Mouse (Mus musculus) midbrain, embryonic 14.5 days (tissue): ENCODE results near the gene Ccl22. TPM values are rescaled to one million over a fixed set of nuclear protein-coding genes. Genes with fewer than 3 reads are reported as not detected.
A peak's percentile ranks its signal among the peaks of the same experiment; 100 is the strongest.

ENCODE experiments used
- ATAC-seq: fragments of 200-750 bp; cut with Nextera tagmentation; 2 replicates; pipeline ENCODE4 v1.8.0; 2017; ENCODE audit warnings: moderate number of reproducible peaks, moderate library complexity; ENCODE audit not compliant: low FRiP score, low TSS enrichment
- DNase-seq: peaks from one replicate; pipeline ENCODE4 v3.0.0-alpha.2; 2015
- H3K27ac ChIP-seq: fragments of 300-500 bp; sonication (generic); replicated peaks from 2 replicates; pipeline ENCODE4 v1.5.1; 2014; ENCODE audit warnings: mild to moderate bottlenecking, low read depth, low read length, moderate library complexity
- H3K27me3 ChIP-seq: fragments of 300-500 bp; sonication (generic); 2 replicates; pipeline ENCODE4 v1.6.1; 2014; ENCODE audit warnings: low read length, control low read depth, mixed read lengths; ENCODE audit not compliant: control insufficient read depth, insufficient read depth
- H3K36me3 ChIP-seq: fragments of 300-500 bp; sonication (generic); 2 replicates; pipeline ENCODE4 v1.6.1; 2014; ENCODE audit warnings: low read length, control low read depth; ENCODE audit not compliant: control insufficient read depth, insufficient read depth
- H3K4me1 ChIP-seq: fragments of 300-500 bp; sonication (generic); 2 replicates; pipeline ENCODE4 v1.6.1; 2014; ENCODE audit warnings: mild to moderate bottlenecking, antibody characterized with exemption, low read length, control low read depth; ENCODE audit not compliant: control insufficient read depth, insufficient read depth
- H3K4me2 ChIP-seq: fragments of 300-500 bp; sonication (generic); 2 replicates; pipeline ENCODE4 v1.6.1; 2014; ENCODE audit warnings: mild to moderate bottlenecking, low read length, moderate library complexity
- H3K4me3 ChIP-seq: fragments of 300-500 bp; sonication (generic); replicated peaks from 2 replicates; pipeline ENCODE4 v1.5.1; 2014; ENCODE audit warnings: low read depth, low read length
- H3K9ac ChIP-seq: fragments of 300-500 bp; sonication (generic); replicated peaks from 2 replicates; pipeline ENCODE4 v1.6.1; 2014; ENCODE audit warnings: mild to moderate bottlenecking, low read length, moderate library complexity
- H3K9me3 ChIP-seq: fragments of 300-500 bp; sonication (generic); 2 replicates; pipeline ENCODE4 v1.6.1; 2016; ENCODE audit warnings: low read length, control low read depth, mixed read lengths; ENCODE audit not compliant: control insufficient read depth
- WGBS: fragments of 180-500 bp; shearing (Covaris S2); extraction: QIAGEN DNeasy Blood & Tissue Kit; methylation state at CpG from one replicate; pipeline ENCODE4 v1.1.7; 2014; 5-methylcytosine and 5-hydroxymethylcytosine counted together
- polyA plus RNA-seq: library from polyadenylated mRNA; unstranded; fragments of >200 nt; fragmentation: Nextera tagmentation; extraction: Ambion mirVana; gene quantifications from 2 replicates; pipeline ENCODE4 v1.2.1, GENCODE M21; 2014

Ccl22 gene
- 0.67 TPM in 1 of 2 replicates, not detected in the other for polyA plus RNA-seq

DNA sequence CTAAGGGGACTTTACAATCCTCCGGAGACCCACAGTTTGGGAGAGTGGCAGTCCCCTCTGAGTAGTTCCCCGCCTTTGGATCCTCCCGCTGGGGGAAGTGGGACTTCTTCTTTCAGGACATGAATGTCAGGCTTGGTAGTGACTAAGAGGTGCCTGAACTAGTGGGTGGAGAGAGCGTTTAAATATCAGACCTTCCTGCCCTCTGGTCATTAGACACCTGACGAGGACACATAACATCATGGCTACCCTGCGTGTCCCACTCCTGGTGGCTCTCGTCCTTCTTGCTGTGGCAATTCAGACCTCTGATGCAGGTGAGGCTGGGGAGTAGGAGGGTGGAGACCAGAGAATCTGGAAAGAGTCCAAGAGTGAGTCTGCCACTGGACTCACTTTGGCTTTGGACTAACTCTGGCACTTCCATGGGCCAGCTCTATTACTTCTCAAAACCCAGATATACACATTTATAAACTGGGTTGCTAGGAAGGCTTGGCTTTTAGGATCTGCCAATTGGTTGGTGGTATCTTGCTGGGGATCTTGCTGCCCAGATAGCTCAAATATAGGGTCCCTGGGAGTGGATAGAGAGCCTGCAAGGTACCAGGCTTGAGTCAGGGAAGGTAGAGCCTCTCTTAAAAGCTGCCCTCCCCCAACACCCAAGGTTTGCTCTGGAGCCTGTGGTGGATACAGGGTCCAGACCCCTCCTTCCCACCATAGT lies at the start of gene Ccl22:
Ccl22 (plus strand) TSS at position 115 of the 709 bp plus-strand sequence.
- no peaks in the 10 kb centered on the region for H3K4me1 ChIP-seq
- H3K4me2 ChIP-seq = no peak within 1 kb of the TSS
- no peak within 1 kb of the TSS for H3K27ac ChIP-seq
- H3K27me3 ChIP-seq = no peaks in the 10 kb centered on the region
- WGBS = 92% methylated on average over 7 of the region's 7 CpGs
- no peak within 1 kb of the TSS for H3K4me3 ChIP-seq
- H3K36me3 ChIP-seq = no peaks in the 10 kb centered on the region
- ATAC-seq (no peak), DNase-seq (no peak)
- no peaks in the 10 kb centered on the region for H3K9me3 ChIP-seq
- H3K9ac ChIP-seq = no peak within 1 kb of the TSS

- DNase-seq (peak; percentile 73), ATAC-seq (peak; percentile 37)
- peaks cover 12% of the 10 kb centered on the region for H3K4me1 ChIP-seq
- under 1% methylated on average over 41 of the region's 41 CpGs for WGBS
- H3K27me3 ChIP-seq = peaks cover 43% of the 10 kb centered on the region
- H3K9me3 ChIP-seq = no peaks in the 10 kb centered on the region
- peak within 1 kb of the TSS; percentile 68 for H3K4me2 ChIP-seq
- no peak within 1 kb of the TSS for H3K27ac ChIP-seq
- H3K4me3 ChIP-seq = peak within 1 kb of the TSS; percentile 38
- H3K36me3 ChIP-seq = no peaks in the 10 kb centered on the region
- peak within 1 kb of the TSS; percentile 40; the same call in 1 of the 2 replicates for H3K9ac ChIP-seq
Observed at GRCm38 (mm10) chr8:94695994-94696384, 49.4 kb upstream of the Ccl22 start, which contains the start of gene Pllp. TSS of gene Pllp (minus strand) at chr8:94696278.

DNA sequence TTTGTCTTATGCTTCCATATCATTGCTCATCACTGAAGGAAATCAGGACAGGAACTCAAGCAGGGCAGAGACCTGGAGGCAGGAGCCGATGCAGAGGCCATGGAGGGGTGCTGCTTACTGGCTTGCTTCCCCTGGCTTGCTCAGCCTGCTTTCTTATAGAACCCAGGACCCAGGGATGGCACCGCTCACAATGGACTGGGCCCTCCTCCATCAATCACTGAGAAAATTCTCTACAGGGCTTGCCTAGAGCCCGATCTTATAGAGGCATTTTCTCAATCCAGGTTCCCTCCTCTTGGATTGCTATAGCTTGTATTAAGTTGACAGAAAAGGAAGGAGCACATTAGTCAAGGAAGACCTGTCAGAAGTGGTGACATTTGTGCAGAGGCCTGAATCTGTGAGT lies 48.8 kb upstream of the Ccl22 start:
- H3K9me3 ChIP-seq = no peaks in the 10 kb centered on the region
- DNase-seq = no peak
- H3K36me3 ChIP-seq = no peaks in the 10 kb centered on the region
- H3K9ac ChIP-seq = no peak overlapping the region
- WGBS = 54% methylated on average over 3 of the region's 3 CpGs
- no peak overlapping the region for H3K27ac ChIP-seq
- H3K27me3 ChIP-seq = peaks cover 43% of the 10 kb centered on the region
- peaks cover 12% of the 10 kb centered on the region for H3K4me1 ChIP-seq
- ATAC-seq = no peak
- H3K4me2 ChIP-seq = peak overlapping the region; percentile 68
- no peak overlapping the region; the same call in 1 of the 2 replicates for H3K4me3 ChIP-seq

DNA sequence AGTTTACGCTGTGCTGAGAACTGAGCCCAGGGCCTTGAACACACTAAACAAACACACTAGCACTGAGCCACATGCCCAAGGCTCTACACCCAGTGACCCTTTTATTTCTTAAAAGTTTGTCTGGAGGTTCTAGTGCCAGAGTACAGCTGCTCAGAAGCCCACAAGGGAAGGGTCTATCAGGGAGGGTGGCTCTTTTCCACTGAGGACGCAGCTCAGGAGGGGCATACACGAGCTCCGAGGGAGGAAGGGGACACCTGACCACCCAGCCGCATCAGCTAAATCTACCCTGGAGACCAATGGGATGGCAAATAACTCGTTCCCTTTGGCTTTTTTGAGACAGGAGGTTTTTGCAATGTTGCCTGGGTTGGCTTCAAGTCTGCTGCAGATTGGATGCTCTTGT lies 47.4 kb upstream of the Ccl22 start:
- Histone ChIP-seq H3K27ac (no peak overlapping the region), H3K4me2 (no peak overlapping the region), H3K4me1 (peaks cover 12% of the 10 kb centered on the region), H3K27me3 (peaks cover 43% of the 10 kb centered on the region), H3K36me3 (no peaks in the 10 kb centered on the region), H3K9ac (no peak overlapping the region), H3K9me3 (no peaks in the 10 kb centered on the region), H3K4me3 (no peak overlapping the region)
- 76% methylated on average over 6 of the region's 6 CpGs for WGBS
- DNase-seq (no peak), ATAC-seq (no peak)

DNA sequence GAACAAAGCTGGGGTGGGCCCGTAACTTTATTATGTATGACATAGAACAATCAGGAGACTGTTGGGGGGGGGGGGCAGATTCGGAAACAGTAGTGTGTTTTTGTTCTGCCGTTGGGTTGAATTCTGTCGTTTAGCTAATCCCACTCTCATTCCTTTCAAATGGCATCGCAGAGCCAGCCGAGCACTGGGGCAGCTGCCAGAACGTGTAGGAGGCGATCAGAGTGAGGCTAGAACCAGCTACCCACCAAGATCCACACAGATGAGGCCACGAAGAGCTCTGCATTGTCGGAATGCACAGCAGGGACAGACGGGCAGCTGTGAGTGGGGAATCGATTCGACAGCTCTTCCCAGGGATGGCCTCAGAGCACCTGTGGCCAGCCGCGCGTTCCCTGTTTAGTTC lies 46.0 kb upstream of the Ccl22 start:
- 57% methylated on average over 16 of the region's 16 CpGs for WGBS
- Histone ChIP-seq H3K27me3 (peaks cover 34% of the 10 kb centered on the region), H3K4me3 (no peak overlapping the region), H3K4me1 (peaks cover 12% of the 10 kb centered on the region), H3K4me2 (no peak overlapping the region), H3K27ac (no peak overlapping the region), H3K9ac (no peak overlapping the region), H3K36me3 (no peaks in the 10 kb centered on the region), H3K9me3 (no peaks in the 10 kb centered on the region)
- ATAC-seq (no peak), DNase-seq (no peak)

DNA sequence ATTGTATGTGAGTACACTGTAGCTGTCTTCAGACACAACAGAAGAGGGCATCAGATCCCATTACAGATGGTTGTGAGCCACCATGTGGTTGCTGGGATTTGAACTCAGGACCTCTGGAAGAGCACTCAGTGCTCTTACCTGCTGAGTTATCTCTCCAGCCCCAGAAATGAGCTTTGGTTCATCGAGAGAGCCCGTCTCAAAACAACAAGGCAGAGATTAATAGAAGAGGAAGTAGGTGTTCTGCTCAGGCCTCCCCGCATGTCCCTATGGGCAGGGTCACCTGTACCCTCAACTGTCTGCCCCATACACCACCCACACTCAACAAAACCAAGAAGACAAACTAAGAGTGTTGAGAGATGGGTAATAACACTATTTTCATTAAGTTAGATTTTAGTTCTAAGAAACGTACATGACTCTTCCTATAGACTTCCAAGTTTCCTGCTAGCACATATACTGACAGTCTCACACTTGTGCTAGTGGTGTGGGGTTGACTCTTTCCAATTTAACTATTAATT lies 44.9 kb upstream of the Ccl22 start:
- H3K27me3 ChIP-seq = peaks cover 23% of the 10 kb centered on the region
- DNase-seq = no peak
- H3K9ac ChIP-seq = no peak overlapping the region
- no peak overlapping the region for H3K27ac ChIP-seq
- H3K9me3 ChIP-seq = no peaks in the 10 kb centered on the region
- no peaks in the 10 kb centered on the region for H3K36me3 ChIP-seq
- no peak for ATAC-seq
- 87% methylated on average over 4 of the region's 4 CpGs for WGBS
- H3K4me2 ChIP-seq = no peak overlapping the region
- no peak overlapping the region for H3K4me3 ChIP-seq
- peaks cover 7% of the 10 kb centered on the region for H3K4me1 ChIP-seq

DNA sequence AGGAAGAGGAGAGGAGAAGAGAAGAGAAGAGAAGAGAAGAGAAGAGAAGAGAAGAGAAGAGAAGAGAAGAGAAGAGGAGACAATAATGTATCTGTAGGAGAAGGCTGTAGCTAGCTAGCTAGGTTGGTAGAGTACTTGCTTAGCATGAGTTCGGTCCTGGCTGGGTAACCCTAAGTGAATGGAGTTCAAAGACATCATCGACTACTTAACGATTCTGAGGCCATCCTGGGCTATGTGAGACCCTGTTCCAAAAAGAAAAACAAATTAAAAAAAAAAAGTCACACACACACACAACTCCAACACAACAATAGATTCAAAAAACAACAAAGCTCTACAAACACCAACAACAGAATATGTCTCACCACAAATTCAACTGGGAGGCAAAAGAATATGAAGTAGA lies 43.2 kb upstream of the Ccl22 start:
- no peaks in the 10 kb centered on the region for H3K4me1 ChIP-seq
- no peaks in the 10 kb centered on the region for H3K9me3 ChIP-seq
- no peak overlapping the region for H3K27ac ChIP-seq
- H3K36me3 ChIP-seq = no peaks in the 10 kb centered on the region
- H3K27me3 ChIP-seq = peaks cover 6% of the 10 kb centered on the region; the same call in 1 of the 2 replicates
- H3K4me3 ChIP-seq = peak overlapping the region; percentile 35; the same call in 1 of the 2 replicates
- ATAC-seq (no peak), DNase-seq (no peak)
- WGBS = 82% methylated on average over 3 of the region's 3 CpGs
- H3K4me2 ChIP-seq = peak overlapping the region; percentile 42
- no peak overlapping the region for H3K9ac ChIP-seq

DNA sequence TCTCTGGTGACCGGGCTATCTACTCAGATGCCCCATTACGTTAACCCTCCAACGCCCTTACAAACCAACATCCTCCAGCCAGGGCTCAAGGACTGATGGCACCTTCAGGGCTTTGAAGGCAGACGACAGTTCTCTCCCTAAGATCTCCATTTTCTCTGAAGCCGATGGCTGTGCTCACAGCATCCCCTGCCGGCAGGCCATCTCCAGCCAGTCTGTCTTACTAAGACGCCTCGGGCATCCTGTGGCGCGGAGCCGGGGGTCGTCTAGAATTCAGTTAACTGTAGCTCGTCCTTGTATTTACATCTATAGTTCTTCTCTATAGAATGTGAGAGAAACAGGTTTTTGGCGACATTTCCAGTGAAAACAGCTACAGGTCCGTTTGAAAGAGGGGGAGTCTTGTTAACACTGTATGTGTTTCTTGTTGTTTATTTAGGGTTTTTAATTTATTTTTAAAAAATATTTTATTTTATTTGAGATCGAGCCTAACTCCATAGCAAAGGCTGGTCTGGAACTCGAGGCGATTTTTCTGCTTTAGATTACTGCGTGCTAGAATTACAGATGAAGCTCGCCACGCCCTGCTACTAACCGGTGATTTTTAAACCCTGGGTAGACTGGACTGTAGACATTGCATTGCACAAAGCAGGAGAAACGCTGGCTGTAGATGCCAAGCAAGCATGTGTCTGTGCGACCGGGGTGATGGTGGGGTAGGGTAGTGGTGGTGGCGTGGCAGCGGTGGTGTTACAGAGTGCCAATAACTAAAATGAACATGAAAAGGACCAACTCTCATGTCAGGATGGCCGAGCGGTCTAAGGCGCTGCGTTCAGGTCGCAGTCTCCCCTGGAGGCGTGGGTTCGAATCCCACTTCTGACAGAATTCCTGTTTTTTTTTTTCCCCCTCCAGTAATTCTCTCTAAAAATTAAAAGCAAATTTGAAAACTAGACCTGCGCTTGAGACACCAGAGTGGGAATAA lies 42.3 kb upstream of the Ccl22 start:
- Histone ChIP-seq H3K27me3 (0 out of 2 replicates have a peak, but pooled peaks cover under 1% of the 10 kb centered on the region), H3K4me2 (peak overlapping the region; percentile 42), H3K27ac (peak overlapping the region; percentile 64), H3K9me3 (no peaks in the 10 kb centered on the region), H3K4me1 (no peaks in the 10 kb centered on the region), H3K9ac (no peak overlapping the region; the same call in 1 of the 2 replicates), H3K36me3 (no peaks in the 10 kb centered on the region), H3K4me3 (peak overlapping the region; percentile 35)
- peak; percentile 91 for DNase-seq
- under 1% methylated on average over 35 of the region's 35 CpGs for WGBS
- peak; percentile 84 for ATAC-seq
